Mouse (Mus musculus): ENCODE data around the gene Gm4792. TPM values are rescaled to one million over a fixed set of nuclear protein-coding genes. Genes with fewer than 3 reads are reported as not detected.

Gene Gm4792
- polyA plus RNA-seq, 1 experiment, result not detected

DNA sequence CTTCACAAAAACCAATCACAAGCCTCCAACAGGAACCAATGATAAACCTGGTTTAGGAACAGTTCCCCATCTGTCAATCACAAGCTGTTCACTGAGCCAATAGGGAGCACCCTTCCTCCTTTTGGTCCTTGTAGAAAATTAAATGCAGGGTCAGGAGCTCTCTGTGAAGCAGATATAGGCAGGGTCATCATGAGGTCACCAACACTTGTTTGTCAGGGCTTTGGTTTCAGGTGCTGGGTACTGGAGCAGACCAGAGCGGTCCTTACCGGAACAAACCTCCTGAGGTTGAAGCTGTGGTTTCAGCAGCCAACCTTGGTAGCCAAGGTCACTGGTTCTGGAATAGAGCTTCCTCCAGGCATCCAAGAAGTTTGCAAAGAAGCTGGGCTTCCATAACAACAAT is 798 bp upstream of the Gm4792 start:
- TF ChIP-seq CTCF (IDR thresholded peaks at IDR 0.05; ENCODE audit: control insufficient read depth, insufficient read depth, insufficient read length) (no peak), MYOD1 (IDR thresholded peaks at IDR 0.05; ENCODE audit: control insufficient read depth, insufficient read length, low read depth) (no peak), USF1 (IDR thresholded peaks at IDR 0.05; ENCODE audit: low read depth) (no peak), MYOG (IDR thresholded peaks at IDR 0.05; ENCODE audit: control insufficient read depth, extremely low read depth, insufficient read length) (no peak), MAX (IDR thresholded peaks at IDR 0.05) (no peak), CEBPB (IDR thresholded peaks at IDR 0.05; ENCODE audit: low read depth) (no peak), FOSL1 (IDR thresholded peaks at IDR 0.05; ENCODE audit: insufficient read depth, low read length, poor library complexity, severe bottlenecking) (no peak)
- no peak overlapping the region for H3ac ChIP-seq (ENCODE audit: control insufficient read depth, insufficient read length, low read depth)
- no peaks in the 10 kb centered on the region for H3K36me3 ChIP-seq (ENCODE audit: control insufficient read depth, insufficient read depth)
- H3K4me3 ChIP-seq (ENCODE audit: insufficient read depth, poor library complexity, severe bottlenecking), result no peak overlapping the region
- peaks cover 39% of the 10 kb centered on the region for H3K27me3 ChIP-seq (ENCODE audit: control insufficient read depth, insufficient read depth, insufficient read length)
- no peaks in the 10 kb centered on the region for H3K79me3 ChIP-seq (ENCODE audit: low read depth)
- H3K79me2 ChIP-seq (ENCODE audit: control insufficient read depth, insufficient read depth), result no peaks in the 10 kb centered on the region

- no peaks in the 10 kb centered on the region for H3K36me3 ChIP-seq (ENCODE audit: control insufficient read depth, insufficient read depth)
- peaks cover 36% of the 10 kb centered on the region for H3K27me3 ChIP-seq (ENCODE audit: control insufficient read depth, insufficient read depth, insufficient read length)
- no peak overlapping the region for H3K4me3 ChIP-seq (ENCODE audit: insufficient read depth, poor library complexity, severe bottlenecking)
- no peaks in the 10 kb centered on the region for H3K79me2 ChIP-seq (ENCODE audit: control insufficient read depth, insufficient read depth)
- H3K79me3 ChIP-seq (ENCODE audit: low read depth), result no peaks in the 10 kb centered on the region
- H3ac ChIP-seq (ENCODE audit: control insufficient read depth, insufficient read length, low read depth), result no peak overlapping the region
- TF ChIP-seq MYOD1 (IDR thresholded peaks at IDR 0.05; ENCODE audit: control insufficient read depth, insufficient read length, low read depth) (no peak), CEBPB (IDR thresholded peaks at IDR 0.05; ENCODE audit: low read depth) (no peak), CTCF (IDR thresholded peaks at IDR 0.05; ENCODE audit: control insufficient read depth, insufficient read depth, insufficient read length) (no peak), MYOG (IDR thresholded peaks at IDR 0.05; ENCODE audit: control insufficient read depth, extremely low read depth, insufficient read length) (no peak), MAX (IDR thresholded peaks at IDR 0.05) (no peak), FOSL1 (IDR thresholded peaks at IDR 0.05; ENCODE audit: insufficient read depth, low read length, poor library complexity, severe bottlenecking) (no peak), USF1 (IDR thresholded peaks at IDR 0.05; ENCODE audit: low read depth) (no peak)
Measured at GRCm38 (mm10) chr10:94295923-94296605, 2.4 kb downstream of the Gm4792 start.

DNA sequence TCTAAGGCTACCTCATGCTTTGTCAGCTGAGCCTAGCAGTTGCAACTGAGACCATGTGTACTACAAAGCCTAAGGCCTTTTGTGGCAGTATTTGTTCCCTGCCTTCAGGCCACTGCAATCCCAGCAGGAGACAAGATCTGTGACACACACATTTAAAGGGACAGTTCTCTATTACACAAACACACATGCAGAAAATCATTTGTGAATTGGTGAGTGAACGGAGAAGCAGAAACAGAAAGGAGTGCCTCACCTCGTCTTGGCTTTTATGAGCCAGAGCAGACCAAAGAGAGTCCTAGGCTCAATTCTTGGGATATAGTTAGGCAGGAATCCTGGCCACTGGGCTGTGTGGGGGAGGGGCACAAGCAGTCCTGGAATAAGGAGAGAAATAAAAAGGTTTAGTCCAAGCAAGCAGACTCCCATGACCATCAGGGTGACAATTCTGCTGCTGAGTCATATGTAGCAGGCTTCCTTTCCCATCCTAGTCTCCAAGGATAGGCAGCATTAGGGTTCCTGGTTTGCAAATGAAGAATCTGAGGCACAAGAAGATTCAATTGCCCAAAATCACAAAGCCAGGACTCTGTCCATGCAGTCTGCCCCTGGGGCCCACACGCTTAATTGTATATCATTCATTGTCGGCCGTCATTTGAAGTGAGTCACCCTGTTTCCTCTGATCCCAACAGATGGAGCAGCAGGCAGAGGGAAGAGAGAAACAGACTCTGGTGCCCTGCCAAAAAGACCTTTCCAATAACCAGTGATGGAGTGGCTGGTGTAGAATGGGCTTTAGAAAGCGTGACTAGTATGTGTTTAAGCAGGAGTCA is 3.4 kb downstream of the Gm4792 start:
- H3K27me3 ChIP-seq (ENCODE audit: control insufficient read depth, insufficient read depth, insufficient read length), result peaks cover 33% of the 10 kb centered on the region
- no peaks in the 10 kb centered on the region for H3K36me3 ChIP-seq (ENCODE audit: control insufficient read depth, insufficient read depth)
- no peaks in the 10 kb centered on the region for H3K79me2 ChIP-seq (ENCODE audit: control insufficient read depth, insufficient read depth)
- TF ChIP-seq MYOD1 (IDR thresholded peaks at IDR 0.05; ENCODE audit: control insufficient read depth, insufficient read length, low read depth), result no peak
- TF ChIP-seq FOSL1 (IDR thresholded peaks at IDR 0.05; ENCODE audit: insufficient read depth, low read length, poor library complexity, severe bottlenecking), result no peak
- no peak for TF ChIP-seq MAX (IDR thresholded peaks at IDR 0.05)
- no peak for TF ChIP-seq CEBPB (IDR thresholded peaks at IDR 0.05; ENCODE audit: low read depth)
- TF ChIP-seq MYOG (IDR thresholded peaks at IDR 0.05; ENCODE audit: control insufficient read depth, extremely low read depth, insufficient read length), result no peak
- TF ChIP-seq USF1 (IDR thresholded peaks at IDR 0.05; ENCODE audit: low read depth), result no peak
- no peak for TF ChIP-seq CTCF (IDR thresholded peaks at IDR 0.05; ENCODE audit: control insufficient read depth, insufficient read depth, insufficient read length)
- H3K4me3 ChIP-seq (ENCODE audit: insufficient read depth, poor library complexity, severe bottlenecking), result no peak overlapping the region
- no peak overlapping the region for H3ac ChIP-seq (ENCODE audit: control insufficient read depth, insufficient read length, low read depth)
- H3K79me3 ChIP-seq (ENCODE audit: low read depth), result no peaks in the 10 kb centered on the region

- no peak overlapping the region for H3K4me3 ChIP-seq (ENCODE audit: insufficient read depth, poor library complexity, severe bottlenecking)
- H3K36me3 ChIP-seq (ENCODE audit: control insufficient read depth, insufficient read depth), result no peaks in the 10 kb centered on the region
- no peaks in the 10 kb centered on the region for H3K79me3 ChIP-seq (ENCODE audit: low read depth)
- TF ChIP-seq FOSL1 (IDR thresholded peaks at IDR 0.05; ENCODE audit: insufficient read depth, low read length, poor library complexity, severe bottlenecking) (no peak), MYOG (IDR thresholded peaks at IDR 0.05; ENCODE audit: control insufficient read depth, extremely low read depth, insufficient read length) (no peak), MAX (IDR thresholded peaks at IDR 0.05) (no peak), CEBPB (IDR thresholded peaks at IDR 0.05; ENCODE audit: low read depth) (no peak), USF1 (IDR thresholded peaks at IDR 0.05; ENCODE audit: low read depth) (no peak), CTCF (IDR thresholded peaks at IDR 0.05; ENCODE audit: control insufficient read depth, insufficient read depth, insufficient read length) (no peak), MYOD1 (IDR thresholded peaks at IDR 0.05; ENCODE audit: control insufficient read depth, insufficient read length, low read depth) (no peak)
- peaks cover 29% of the 10 kb centered on the region for H3K27me3 ChIP-seq (ENCODE audit: control insufficient read depth, insufficient read depth, insufficient read length)
- no peak overlapping the region for H3ac ChIP-seq (ENCODE audit: control insufficient read depth, insufficient read length, low read depth)
- no peaks in the 10 kb centered on the region for H3K79me2 ChIP-seq (ENCODE audit: control insufficient read depth, insufficient read depth)
Measured at GRCm38 (mm10) chr10:94294437-94294836, 4.1 kb downstream of the Gm4792 start.

GRCm38 (mm10) chr10:94282797-94283196 is 15.7 kb downstream of the Gm4792 start:
- Histone ChIP-seq H3ac (ENCODE audit: control insufficient read depth, insufficient read length, low read depth) (no peak overlapping the region), H3K27me3 (ENCODE audit: control insufficient read depth, insufficient read depth, insufficient read length) (peaks cover 3% of the 10 kb centered on the region), H3K4me3 (ENCODE audit: insufficient read depth, poor library complexity, severe bottlenecking) (no peak overlapping the region), H3K79me2 (ENCODE audit: control insufficient read depth, insufficient read depth) (no peaks in the 10 kb centered on the region), H3K36me3 (ENCODE audit: control insufficient read depth, insufficient read depth) (no peaks in the 10 kb centered on the region), H3K79me3 (ENCODE audit: low read depth) (no peaks in the 10 kb centered on the region)
- TF ChIP-seq USF1 (IDR thresholded peaks at IDR 0.05; ENCODE audit: low read depth) (no peak), MAX (IDR thresholded peaks at IDR 0.05) (no peak), CEBPB (IDR thresholded peaks at IDR 0.05; ENCODE audit: low read depth) (no peak), CTCF (IDR thresholded peaks at IDR 0.05; ENCODE audit: control insufficient read depth, insufficient read depth, insufficient read length) (no peak), MYOD1 (IDR thresholded peaks at IDR 0.05; ENCODE audit: control insufficient read depth, insufficient read length, low read depth) (no peak), FOSL1 (IDR thresholded peaks at IDR 0.05; ENCODE audit: insufficient read depth, low read length, poor library complexity, severe bottlenecking) (no peak), MYOG (IDR thresholded peaks at IDR 0.05; ENCODE audit: control insufficient read depth, extremely low read depth, insufficient read length) (no peak)
